Mouse (Mus musculus) hematopoietic stem cell, adult 5-6 weeks (primary cell): ENCODE measurements at regions not wholly inside any gene's neighbourhood (a gene's known extent, or its start where the extent isn't known, plus 50 kb on each side); places are given as distances from the start of the nearest gene placed in this dataset.

Source experiments
- ATAC-seq, 2 experiments: fragments of 125-278 bp in 1 of 2; replicated peaks in 1 of 2; 2 replicates each; pipeline ENCODE4 v1.8.0; 2016 to 2017; ENCODE audit warnings: inconsistent platforms in 2 of 2, mild to moderate bottlenecking in 2 of 2, moderate number of reproducible peaks in 2 of 2, low read depth in 1 of 2, moderate TSS enrichment in 1 of 2; ENCODE audit not compliant: low FRiP score in 2 of 2, poor library complexity in 2 of 2, severe bottlenecking in 2 of 2, insufficient read depth in 1 of 2, low TSS enrichment in 1 of 2

DNA sequence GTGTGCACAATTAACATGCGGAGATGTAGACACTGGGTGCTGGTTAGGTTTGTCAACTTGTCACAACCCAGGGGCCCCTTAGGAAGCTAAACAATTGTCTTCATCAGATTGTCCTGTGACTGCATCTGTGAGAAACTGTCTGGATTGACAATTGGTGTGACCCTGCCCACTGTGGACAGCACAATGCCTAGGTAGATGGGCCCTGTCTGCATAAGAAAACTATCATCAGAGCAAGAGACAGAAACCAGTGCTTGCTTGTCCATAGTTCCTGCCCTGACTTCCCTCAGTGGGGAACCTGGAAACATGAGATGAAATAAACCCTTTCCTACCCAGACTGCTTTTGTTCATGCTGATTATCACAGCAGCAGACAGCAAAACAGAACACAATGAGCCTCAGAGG lies 63.5 kb upstream of the Tyw5 start:
- ATAC-seq: no peak

GRCm38 (mm10) chr1:57472235-57472634 lies 65.3 kb upstream of the Tyw5 start:
- peak; percentile 89 to 91 for ATAC-seq

DNA sequence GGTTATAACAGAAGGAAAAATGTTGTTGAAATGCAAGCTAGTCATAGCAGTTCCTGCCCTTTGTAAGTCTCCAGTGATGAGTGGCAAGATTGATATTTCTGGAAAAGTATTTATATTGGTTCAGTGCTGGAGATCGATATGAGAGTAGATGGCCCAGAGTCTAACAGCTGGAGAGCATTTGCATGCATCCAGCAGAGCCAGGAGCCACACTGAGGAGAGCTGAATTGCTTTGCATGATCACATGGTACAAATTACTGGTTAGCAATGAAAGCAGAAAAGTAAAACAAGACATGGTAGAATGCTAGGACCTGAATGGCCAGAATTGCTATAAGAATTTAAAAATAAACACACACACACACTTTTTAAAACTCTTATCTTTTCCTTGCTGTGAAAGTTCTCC lies 70.8 kb upstream of the Tyw5 start:
- ATAC-seq: no peak

- ATAC-seq: no peak
Measured at GRCm38 (mm10) chr1:57478151-57478550, 71.2 kb upstream of the Tyw5 start.

- ATAC-seq: no peak
Measured at GRCm38 (mm10) chr1:57478800-57479199, 71.9 kb upstream of the Tyw5 start.

DNA sequence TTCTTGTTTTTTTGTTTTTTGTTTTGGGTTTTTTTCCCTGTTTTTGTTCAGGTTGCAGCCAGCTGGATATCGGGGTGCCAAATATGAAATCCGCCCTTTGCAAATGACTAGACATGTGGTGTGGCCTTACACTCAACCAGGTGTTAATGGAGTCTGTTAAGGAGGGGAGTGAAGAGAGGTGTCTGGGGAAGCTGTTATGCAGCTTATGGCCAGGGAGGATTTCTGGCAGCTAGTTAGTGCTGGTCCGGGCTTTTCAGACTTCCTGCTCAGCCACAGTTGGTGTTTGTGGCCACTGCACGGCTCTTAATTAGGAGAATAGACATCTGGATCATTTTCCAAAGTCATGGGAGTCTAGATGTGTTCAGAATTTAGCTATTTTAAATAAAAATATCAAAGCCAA lies 72.7 kb upstream of the Tyw5 start:
- no peak for ATAC-seq

- ATAC-seq: no peak
Measured at GRCm38 (mm10) chr1:57489176-57489575, 82.3 kb upstream of the Tyw5 start.

GRCm38 (mm10) chr1:57489588-57489987 lies 82.7 kb upstream of the Tyw5 start:
- no peak for ATAC-seq

DNA sequence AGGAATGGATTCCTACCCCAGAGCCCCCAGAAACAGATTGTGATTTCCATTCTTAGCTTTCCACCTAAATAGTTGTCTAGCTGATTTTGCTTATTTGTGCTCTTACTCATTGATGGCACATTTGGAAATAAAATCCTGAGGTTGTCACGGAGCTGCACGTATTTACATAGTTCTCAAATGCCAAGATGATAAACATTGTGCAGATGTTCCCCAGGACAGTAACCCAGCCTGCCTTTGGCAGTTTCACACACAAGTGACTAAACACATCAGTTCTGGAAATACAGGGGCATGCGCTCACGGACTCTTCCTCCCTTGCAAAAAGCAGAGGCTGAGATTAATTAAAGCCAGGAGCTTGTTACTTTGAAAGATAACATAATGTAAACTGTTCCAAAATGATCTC lies 83.1 kb upstream of the Tyw5 start:
- ATAC-seq: no peak

GRCm38 (mm10) chr1:57492696-57493095 lies 85.8 kb upstream of the Tyw5 start:
- ATAC-seq: no peak

- no peak for ATAC-seq
Measured at GRCm38 (mm10) chr1:57497489-57498037, 90.7 kb upstream of the Tyw5 start.

DNA sequence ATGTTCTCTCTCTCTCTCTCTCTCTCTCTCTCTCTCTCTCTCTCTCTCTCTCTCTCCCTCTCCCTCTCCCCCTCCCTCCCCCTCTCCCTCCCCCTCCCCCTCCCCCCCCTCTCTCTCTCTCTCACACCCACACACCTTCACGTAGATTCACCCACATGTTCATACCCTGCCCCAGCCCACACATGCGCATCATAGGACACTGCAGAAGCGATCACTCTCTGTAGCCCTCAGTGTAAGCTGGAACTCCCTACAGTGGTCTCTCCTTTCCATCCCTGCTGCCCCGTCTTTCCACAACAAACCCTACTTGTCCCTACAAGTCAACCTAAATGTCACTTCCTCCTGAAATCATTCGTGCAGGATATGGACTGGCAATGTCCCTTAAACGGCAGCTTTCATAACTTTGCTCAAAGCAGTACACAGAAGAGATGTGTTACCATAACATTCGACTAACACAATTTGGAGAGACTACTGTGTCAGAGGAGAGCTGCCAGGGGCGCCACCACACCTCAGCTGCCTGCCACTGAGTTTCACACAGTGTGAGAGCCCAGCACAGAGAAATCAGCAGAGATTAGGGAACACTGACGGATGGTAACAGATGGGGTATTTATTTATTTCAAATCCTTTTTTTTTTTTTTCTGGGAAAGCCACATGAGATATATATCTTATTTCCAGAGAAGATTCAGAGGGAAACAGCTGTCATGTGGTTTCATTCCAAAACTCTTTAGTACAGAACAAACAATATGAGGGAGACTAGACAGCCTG lies 103.6 kb upstream of the Tyw5 start:
- no peak for ATAC-seq

DNA sequence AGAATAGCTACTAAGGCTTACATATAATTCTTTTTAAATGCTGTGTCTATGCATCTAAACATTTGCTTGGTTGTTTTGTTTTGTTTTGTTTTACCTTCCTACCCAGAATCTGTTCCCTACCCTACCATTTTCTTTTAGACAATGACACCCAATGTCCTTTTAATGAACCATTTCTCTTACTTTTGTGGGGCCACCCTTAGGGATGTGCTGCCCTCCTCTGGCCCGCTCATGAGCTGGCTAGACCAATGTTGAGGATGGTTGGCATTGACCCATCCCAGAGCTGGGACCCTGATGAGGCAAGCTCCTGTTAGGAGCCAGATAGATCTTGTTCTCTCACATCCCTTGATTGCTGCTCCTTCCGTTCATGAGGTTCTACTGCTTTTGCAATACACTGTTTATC lies 105.0 kb upstream of the Tyw5 start:
- ATAC-seq: no peak

GRCm38 (mm10) chr1:57512516-57512915 lies 105.6 kb upstream of the Tyw5 start:
- ATAC-seq: no peak

GRCm38 (mm10) chr1:57525965-57526364 lies 119.1 kb upstream of the Tyw5 start:
- no peak for ATAC-seq

GRCm38 (mm10) chr1:57528703-57529102 lies 121.8 kb upstream of the Tyw5 start:
- ATAC-seq: no peak

DNA sequence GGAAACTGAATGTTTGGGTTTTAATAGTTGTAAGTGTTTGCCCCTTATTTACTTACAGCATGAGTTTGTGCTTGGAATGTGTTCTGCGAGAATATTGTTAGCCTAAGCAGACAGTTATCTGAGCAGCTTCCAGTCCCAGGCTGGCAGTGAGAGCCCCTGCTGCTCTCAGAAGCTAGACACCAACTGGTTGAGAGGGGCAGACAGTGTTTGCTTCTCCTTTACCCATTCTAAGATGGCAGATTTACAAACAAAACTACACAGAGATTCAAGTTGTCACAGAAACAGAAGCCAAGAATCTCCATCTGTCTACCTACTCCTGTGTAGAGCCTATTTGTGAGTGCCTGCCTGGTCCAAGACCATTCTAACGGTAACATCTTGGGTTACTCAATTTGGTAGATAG lies 122.4 kb upstream of the Tyw5 start:
- ATAC-seq: no peak

- ATAC-seq: no peak
Measured at GRCm38 (mm10) chr1:57537369-57537768, 130.5 kb upstream of the Tyw5 start.

- no peak for ATAC-seq
Measured at GRCm38 (mm10) chr1:57544684-57545083, 137.8 kb upstream of the Tyw5 start.
